Mouse (Mus musculus): ENCODE data around the gene Ddx52. TPM values are rescaled to one million over a fixed set of nuclear protein-coding genes. Genes with fewer than 3 reads are reported as not detected.

The Ddx52 gene
- polyA plus RNA-seq, 1 experiment from 2014 or later: 27.4 TPM

- peak within 1 kb of the TSS; percentile 66 for H3K27ac ChIP-seq (ENCODE audit: low read length)
- H3K27me3 ChIP-seq (ENCODE audit: control insufficient read depth, insufficient read depth, low read length): no peaks in the 10 kb centered on the region
- ATAC-seq (ENCODE audit: insufficient read depth, low FRiP score): peak; percentile 96
Observed at GRCm38 (mm10) chr11:83963991-83964921, 22.4 kb downstream of the Ddx52 start, which contains the start of gene Synrg. Synrg (plus strand) TSS chr11:83964428.

GRCm38 (mm10) chr11:83967436-83968204 is 25.8 kb downstream of the Ddx52 start:
- Histone ChIP-seq H3K4me3 (replicated peaks; ENCODE audit: low read length) (no peak overlapping the region), H3K9ac (ENCODE audit: low read length) (no peak overlapping the region), H3K4me1 (ENCODE audit: control insufficient read depth, insufficient read depth, low read length) (peaks cover 9% of the 10 kb centered on the region), H3K27me3 (ENCODE audit: control insufficient read depth, insufficient read depth, low read length) (no peaks in the 10 kb centered on the region), H3K27ac (ENCODE audit: low read length) (no peak overlapping the region), H3K9me3 (replicated peaks; ENCODE audit: control insufficient read depth, low read length) (no peaks in the 10 kb centered on the region), H3K36me3 (ENCODE audit: control insufficient read depth, insufficient read depth, low read length) (no peaks in the 10 kb centered on the region; the same call in 1 of the 2 replicates), H3K4me2 (ENCODE audit: low read depth, low read length) (no peak overlapping the region)
- 39% methylated on average over 8 of the region's 8 CpGs for WGBS
- peak; percentile 35; the same call in 1 of the 2 replicates for ATAC-seq (ENCODE audit: insufficient read depth, low FRiP score)

More at GRCm38 (mm10) chr11:83963991-83964921, 22.4 kb downstream of the Ddx52 start, which contains the start of gene Synrg:
- H3K36me3 ChIP-seq (ENCODE audit: control insufficient read depth, insufficient read depth, low read length): peaks cover 14% of the 10 kb centered on the region; the same call in 1 of the 2 replicates
- peaks cover 9% of the 10 kb centered on the region for H3K4me1 ChIP-seq (ENCODE audit: control insufficient read depth, insufficient read depth, low read length)
- peak within 1 kb of the TSS; percentile 83 for H3K9ac ChIP-seq (ENCODE audit: low read length)
- WGBS: 2% methylated on average over 64 of the region's 76 CpGs
- H3K9me3 ChIP-seq (replicated peaks; ENCODE audit: control insufficient read depth, low read length): no peaks in the 10 kb centered on the region
- peak within 1 kb of the TSS; percentile 60 for H3K4me2 ChIP-seq (ENCODE audit: low read depth, low read length)
- peak within 1 kb of the TSS; percentile 69 for H3K4me3 ChIP-seq (replicated peaks; ENCODE audit: low read length)

GRCm38 (mm10) chr11:83968205-83968575 is 26.3 kb downstream of the Ddx52 start:
- Histone ChIP-seq H3K27ac (ENCODE audit: low read length) (no peak overlapping the region), H3K4me3 (replicated peaks; ENCODE audit: low read length) (no peak overlapping the region), H3K9ac (ENCODE audit: low read length) (no peak overlapping the region), H3K36me3 (ENCODE audit: control insufficient read depth, insufficient read depth, low read length) (no peaks in the 10 kb centered on the region; the same call in 1 of the 2 replicates), H3K4me2 (ENCODE audit: low read depth, low read length) (no peak overlapping the region), H3K27me3 (ENCODE audit: control insufficient read depth, insufficient read depth, low read length) (no peaks in the 10 kb centered on the region), H3K4me1 (ENCODE audit: control insufficient read depth, insufficient read depth, low read length) (peaks cover 9% of the 10 kb centered on the region), H3K9me3 (replicated peaks; ENCODE audit: control insufficient read depth, low read length) (no peaks in the 10 kb centered on the region)
- WGBS: 73% methylated on average over 6 of the region's 6 CpGs
- ATAC-seq (ENCODE audit: insufficient read depth, low FRiP score): no peak

GRCm38 (mm10) chr11:83969040-83969439 is 27.2 kb downstream of the Ddx52 start:
- Histone ChIP-seq H3K27ac (ENCODE audit: low read length) (no peak overlapping the region), H3K9ac (ENCODE audit: low read length) (no peak overlapping the region), H3K27me3 (ENCODE audit: control insufficient read depth, insufficient read depth, low read length) (no peaks in the 10 kb centered on the region), H3K9me3 (replicated peaks; ENCODE audit: control insufficient read depth, low read length) (no peaks in the 10 kb centered on the region), H3K4me2 (ENCODE audit: low read depth, low read length) (no peak overlapping the region), H3K4me1 (ENCODE audit: control insufficient read depth, insufficient read depth, low read length) (peaks cover 9% of the 10 kb centered on the region), H3K4me3 (replicated peaks; ENCODE audit: low read length) (no peak overlapping the region), H3K36me3 (ENCODE audit: control insufficient read depth, insufficient read depth, low read length) (no peaks in the 10 kb centered on the region; the same call in 1 of the 2 replicates)
- WGBS: 89% methylated on average over 3 of the region's 3 CpGs
- no peak for ATAC-seq (ENCODE audit: insufficient read depth, low FRiP score)

- ATAC-seq (ENCODE audit: insufficient read depth, low FRiP score): no peak
- H3K4me1 ChIP-seq (ENCODE audit: control insufficient read depth, insufficient read depth, low read length): no peaks in the 10 kb centered on the region
- H3K4me3 ChIP-seq (replicated peaks; ENCODE audit: low read length): no peak overlapping the region
- H3K27me3 ChIP-seq (ENCODE audit: control insufficient read depth, insufficient read depth, low read length): no peaks in the 10 kb centered on the region
- H3K36me3 ChIP-seq (ENCODE audit: control insufficient read depth, insufficient read depth, low read length): peaks cover 6% of the 10 kb centered on the region; the same call in 1 of the 2 replicates
- no peaks in the 10 kb centered on the region for H3K9me3 ChIP-seq (replicated peaks; ENCODE audit: control insufficient read depth, low read length)
- H3K9ac ChIP-seq (ENCODE audit: low read length): no peak overlapping the region
- H3K4me2 ChIP-seq (ENCODE audit: low read depth, low read length): no peak overlapping the region
- no peak overlapping the region for H3K27ac ChIP-seq (ENCODE audit: low read length)
- 77% methylated on average over 7 of the region's 7 CpGs for WGBS
Observed at GRCm38 (mm10) chr11:83974561-83975346, 32.9 kb downstream of the Ddx52 start.

- H3K4me2 ChIP-seq (ENCODE audit: low read depth, low read length): no peak overlapping the region
- 89% methylated on average over 1 of the region's 1 CpGs for WGBS
- no peak for ATAC-seq (ENCODE audit: insufficient read depth, low FRiP score)
- H3K36me3 ChIP-seq (ENCODE audit: control insufficient read depth, insufficient read depth, low read length): peaks cover 14% of the 10 kb centered on the region
- no peaks in the 10 kb centered on the region for H3K9me3 ChIP-seq (replicated peaks; ENCODE audit: control insufficient read depth, low read length)
- H3K4me3 ChIP-seq (replicated peaks; ENCODE audit: low read length): no peak overlapping the region
- no peaks in the 10 kb centered on the region for H3K27me3 ChIP-seq (ENCODE audit: control insufficient read depth, insufficient read depth, low read length)
- no peak overlapping the region for H3K27ac ChIP-seq (ENCODE audit: low read length)
- no peaks in the 10 kb centered on the region for H3K4me1 ChIP-seq (ENCODE audit: control insufficient read depth, insufficient read depth, low read length)
- no peak overlapping the region for H3K9ac ChIP-seq (ENCODE audit: low read length)
Observed at GRCm38 (mm10) chr11:83975488-83975887, 33.6 kb downstream of the Ddx52 start.

- Histone ChIP-seq H3K9ac (ENCODE audit: low read length) (no peak overlapping the region), H3K36me3 (ENCODE audit: control insufficient read depth, insufficient read depth, low read length) (peaks cover 14% of the 10 kb centered on the region), H3K27me3 (ENCODE audit: control insufficient read depth, insufficient read depth, low read length) (no peaks in the 10 kb centered on the region), H3K4me2 (ENCODE audit: low read depth, low read length) (no peak overlapping the region), H3K9me3 (replicated peaks; ENCODE audit: control insufficient read depth, low read length) (no peaks in the 10 kb centered on the region), H3K27ac (ENCODE audit: low read length) (no peak overlapping the region), H3K4me3 (replicated peaks; ENCODE audit: low read length) (no peak overlapping the region), H3K4me1 (ENCODE audit: control insufficient read depth, insufficient read depth, low read length) (no peaks in the 10 kb centered on the region)
- 87% methylated on average over 13 of the region's 13 CpGs for WGBS
- ATAC-seq (ENCODE audit: insufficient read depth, low FRiP score): no peak
Observed at GRCm38 (mm10) chr11:83976236-83976977, 34.5 kb downstream of the Ddx52 start.

- Histone ChIP-seq H3K27me3 (ENCODE audit: control insufficient read depth, insufficient read depth, low read length) (no peaks in the 10 kb centered on the region), H3K27ac (ENCODE audit: low read length) (no peak overlapping the region), H3K4me1 (ENCODE audit: control insufficient read depth, insufficient read depth, low read length) (no peaks in the 10 kb centered on the region), H3K9me3 (replicated peaks; ENCODE audit: control insufficient read depth, low read length) (no peaks in the 10 kb centered on the region), H3K4me2 (ENCODE audit: low read depth, low read length) (no peak overlapping the region), H3K9ac (ENCODE audit: low read length) (no peak overlapping the region), H3K4me3 (replicated peaks; ENCODE audit: low read length) (no peak overlapping the region), H3K36me3 (ENCODE audit: control insufficient read depth, insufficient read depth, low read length) (peaks cover 18% of the 10 kb centered on the region)
- WGBS: 87% methylated on average over 2 of the region's 2 CpGs
- ATAC-seq (ENCODE audit: insufficient read depth, low FRiP score): no peak
Observed at GRCm38 (mm10) chr11:83977810-83978209, 35.9 kb downstream of the Ddx52 start.
